Mouse (Mus musculus): ENCODE data around the gene Nfib. TPM values are rescaled to one million over a fixed set of nuclear protein-coding genes. Genes with fewer than 3 reads are reported as not detected.

Gene Nfib
- polyA plus RNA-seq, 1 experiment from 2014 or later: 75.7 TPM

DNA sequence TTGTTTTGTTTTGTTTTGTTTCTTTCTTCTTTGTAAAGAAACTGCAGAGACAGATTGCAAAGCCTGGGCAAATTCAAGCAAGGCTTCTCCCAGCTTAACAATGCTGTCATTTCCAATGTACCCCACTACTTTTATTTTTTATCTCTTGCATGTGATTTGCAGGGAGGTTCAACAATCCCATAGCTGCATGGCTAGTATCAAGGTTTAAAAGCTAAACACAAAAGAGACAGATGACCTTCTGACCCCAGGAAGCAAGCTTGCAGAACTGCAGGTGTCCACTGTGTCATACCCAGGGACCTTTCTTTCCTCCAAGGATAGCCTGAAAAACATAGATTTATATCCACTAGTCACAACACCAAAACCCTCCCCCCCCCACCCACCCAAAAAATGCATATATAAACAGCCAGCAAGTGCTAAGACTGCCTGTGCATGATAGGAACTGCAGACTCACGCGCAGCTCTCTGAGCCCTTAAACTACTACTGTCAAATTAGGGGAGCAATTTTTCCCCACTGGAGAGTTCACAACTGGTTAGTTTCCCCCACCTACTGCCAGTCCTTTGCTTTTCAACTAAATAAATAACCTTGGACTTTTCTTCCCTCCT lies 196.3 kb downstream of the Nfib start:
- H3K4me2 ChIP-seq (ENCODE audit: low read length): peak overlapping the region; percentile 99
- H3K9me3 ChIP-seq (ENCODE audit: control insufficient read depth, low read length): no peaks in the 10 kb centered on the region
- H3K27me3 ChIP-seq (replicated peaks; ENCODE audit: control insufficient read depth, insufficient read depth, low read length): no peaks in the 10 kb centered on the region
- peaks cover 6% of the 10 kb centered on the region for H3K4me1 ChIP-seq (ENCODE audit: control insufficient read depth, insufficient read depth, low read depth, low read length)
- H3K4me3 ChIP-seq (ENCODE audit: low read length): peak overlapping the region; percentile 80
- WGBS: 8% methylated on average over 2 of the region's 2 CpGs
- no peak for ATAC-seq
- peak overlapping the region; percentile 99 for H3K27ac ChIP-seq (ENCODE audit: low read depth, low read length)
- H3K9ac ChIP-seq (ENCODE audit: low read depth, low read length): peak overlapping the region; percentile 48
- H3K36me3 ChIP-seq (ENCODE audit: control insufficient read depth, insufficient read depth, low read length): no peaks in the 10 kb centered on the region

DNA sequence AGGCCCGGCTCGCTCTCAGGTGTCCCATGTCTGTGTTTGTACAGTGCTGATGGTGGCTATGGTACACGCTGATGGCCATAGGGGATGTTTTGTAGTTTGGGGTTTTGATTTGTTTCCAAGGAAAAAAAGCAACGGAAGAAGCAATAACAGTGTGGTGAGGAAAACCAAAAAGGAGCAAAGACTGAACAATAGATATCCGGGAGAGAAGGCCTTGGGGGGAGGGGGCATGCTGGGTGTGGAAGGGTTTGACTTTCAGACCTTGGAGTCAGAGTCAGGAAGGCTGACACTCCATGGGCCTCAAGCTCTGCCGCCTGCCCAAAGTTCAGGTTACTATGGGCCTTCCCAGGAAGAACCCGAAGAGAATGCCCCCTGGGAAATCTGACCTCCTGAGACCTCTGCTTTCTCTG lies 197.3 kb downstream of the Nfib start:
- H3K27ac ChIP-seq (ENCODE audit: low read depth, low read length): peak overlapping the region; percentile 99
- WGBS: 10% methylated on average over 7 of the region's 7 CpGs

GRCm38 (mm10) chr4:82507541-82508280 lies 197.8 kb downstream of the Nfib start:
- Histone ChIP-seq H3K4me2 (ENCODE audit: low read length) (peak overlapping the region; percentile 99), H3K27ac (ENCODE audit: low read depth, low read length) (peak overlapping the region; percentile 99), H3K36me3 (ENCODE audit: control insufficient read depth, insufficient read depth, low read length) (no peaks in the 10 kb centered on the region), H3K9ac (ENCODE audit: low read depth, low read length) (peak overlapping the region; percentile 97), H3K9me3 (ENCODE audit: control insufficient read depth, low read length) (no peaks in the 10 kb centered on the region), H3K27me3 (replicated peaks; ENCODE audit: control insufficient read depth, insufficient read depth, low read length) (no peaks in the 10 kb centered on the region), H3K4me1 (ENCODE audit: control insufficient read depth, insufficient read depth, low read depth, low read length) (peaks cover 7% of the 10 kb centered on the region), H3K4me3 (ENCODE audit: low read length) (peak overlapping the region; percentile 80)
- 6% methylated on average over 15 of the region's 15 CpGs for WGBS
- ATAC-seq: peak; percentile 7; the same call in 1 of the 2 replicates

More for the DNA sequence above, 197.3 kb downstream of the Nfib start:
- Histone ChIP-seq H3K9ac (ENCODE audit: low read depth, low read length) (peak overlapping the region; percentile 97), H3K27me3 (replicated peaks; ENCODE audit: control insufficient read depth, insufficient read depth, low read length) (no peaks in the 10 kb centered on the region), H3K4me2 (ENCODE audit: low read length) (peak overlapping the region; percentile 99), H3K9me3 (ENCODE audit: control insufficient read depth, low read length) (no peaks in the 10 kb centered on the region), H3K36me3 (ENCODE audit: control insufficient read depth, insufficient read depth, low read length) (no peaks in the 10 kb centered on the region), H3K4me3 (ENCODE audit: low read length) (peak overlapping the region; percentile 80), H3K4me1 (ENCODE audit: control insufficient read depth, insufficient read depth, low read depth, low read length) (peaks cover 7% of the 10 kb centered on the region)
- ATAC-seq: no peak

GRCm38 (mm10) chr4:82506731-82507331 lies 198.7 kb downstream of the Nfib start:
- Histone ChIP-seq H3K4me3 (ENCODE audit: low read length) (peak overlapping the region; percentile 80), H3K36me3 (ENCODE audit: control insufficient read depth, insufficient read depth, low read length) (no peaks in the 10 kb centered on the region), H3K27ac (ENCODE audit: low read depth, low read length) (peak overlapping the region; percentile 99), H3K9ac (ENCODE audit: low read depth, low read length) (peak overlapping the region; percentile 97), H3K27me3 (replicated peaks; ENCODE audit: control insufficient read depth, insufficient read depth, low read length) (no peaks in the 10 kb centered on the region), H3K9me3 (ENCODE audit: control insufficient read depth, low read length) (no peaks in the 10 kb centered on the region), H3K4me1 (ENCODE audit: control insufficient read depth, insufficient read depth, low read depth, low read length) (peaks cover 7% of the 10 kb centered on the region), H3K4me2 (ENCODE audit: low read length) (peak overlapping the region; percentile 99)
- ATAC-seq: peak; percentile 76
- WGBS: under 1% methylated on average over 30 of the region's 30 CpGs

DNA sequence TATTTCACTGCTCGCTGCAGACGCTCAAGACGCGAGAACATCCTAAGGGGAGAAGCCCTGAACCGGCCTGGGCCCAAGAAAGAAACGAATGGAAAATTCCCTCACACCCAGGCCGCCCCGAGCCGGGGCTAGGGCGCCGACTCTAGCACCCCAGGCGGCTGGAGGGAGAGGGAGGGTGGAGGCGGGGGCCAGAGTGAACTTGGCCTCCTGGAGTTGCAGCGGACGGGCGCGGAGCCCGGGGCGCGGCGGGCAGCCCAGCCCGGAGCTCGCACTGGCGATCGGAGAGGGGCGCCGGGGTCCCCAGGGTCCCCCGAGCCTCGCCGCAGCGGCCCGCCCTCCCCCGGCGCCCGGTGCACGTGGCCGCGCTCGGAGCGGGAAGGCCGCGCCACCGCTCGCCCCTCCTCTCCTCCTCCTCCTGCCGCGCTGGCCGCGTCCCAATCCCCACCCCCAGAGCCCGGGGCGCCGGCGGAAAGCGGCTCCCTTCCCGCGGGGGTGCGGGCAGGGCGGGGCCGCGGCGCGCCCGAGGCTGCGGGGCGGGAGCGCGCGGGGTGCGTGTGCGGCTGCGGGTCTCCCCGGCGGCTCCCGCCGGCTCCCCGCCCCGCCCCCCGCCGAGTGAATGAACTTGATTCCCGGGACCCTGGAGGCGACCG lies 199.3 kb downstream of the Nfib start:
- 0% methylated on average over 15 of the region's 81 CpGs for WGBS
- ATAC-seq: peak; percentile 66

DNA sequence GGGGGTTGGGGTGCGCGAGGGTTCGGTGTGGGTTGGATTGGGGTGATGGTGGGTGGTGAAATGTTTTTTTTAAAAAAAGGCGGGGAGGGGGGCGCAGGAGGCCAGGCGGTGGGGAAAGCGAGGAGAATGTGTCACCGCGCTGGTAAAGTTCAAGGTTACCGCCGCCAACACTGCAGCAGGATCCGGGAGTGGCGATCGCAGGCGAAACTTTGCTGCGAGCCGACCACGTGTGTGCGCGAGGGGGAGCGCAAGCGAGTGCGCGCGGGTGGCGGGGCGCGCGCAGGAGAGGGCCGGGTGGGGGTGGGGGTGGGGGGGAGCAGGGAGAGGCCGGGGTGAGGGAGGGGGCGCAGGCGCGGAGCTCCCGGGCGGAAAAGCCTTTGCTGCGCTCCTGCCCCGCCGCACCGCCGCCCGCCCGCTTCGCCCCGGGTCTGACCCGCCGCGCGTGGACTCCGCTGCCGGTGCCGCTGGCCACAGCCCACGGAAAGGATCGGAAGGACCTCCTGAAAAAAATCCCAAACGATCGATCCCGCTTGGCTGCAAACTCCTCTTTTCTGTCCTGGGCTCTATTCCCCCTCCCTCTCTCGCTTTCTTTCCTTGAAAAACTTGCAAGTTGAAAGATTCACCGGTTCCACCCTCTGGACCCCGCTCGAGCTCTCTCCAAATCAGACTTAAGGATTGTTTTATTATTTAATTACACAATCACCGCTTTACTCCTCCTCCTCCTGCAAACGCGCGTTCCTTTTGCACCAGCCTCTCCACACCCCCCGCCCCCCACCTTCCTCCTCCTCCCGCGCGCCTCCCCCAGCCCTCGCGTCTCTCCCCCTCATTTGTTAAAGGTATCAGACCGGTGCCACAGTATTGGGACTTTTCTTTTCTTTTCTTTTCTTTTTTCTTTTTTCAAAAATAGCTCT lies 200.2 kb downstream of the Nfib start:
- under 1% methylated on average over 50 of the region's 72 CpGs for WGBS
- peak overlapping the region; percentile 97 for H3K9ac ChIP-seq (ENCODE audit: low read depth, low read length)
- H3K4me2 ChIP-seq (ENCODE audit: low read length): peak overlapping the region; percentile 99
- H3K4me3 ChIP-seq (ENCODE audit: low read length): peak overlapping the region; percentile 80
- ATAC-seq: peak; percentile 25
- H3K27me3 ChIP-seq (replicated peaks; ENCODE audit: control insufficient read depth, insufficient read depth, low read length): no peaks in the 10 kb centered on the region; the same call in 1 of the 2 replicates
- H3K4me1 ChIP-seq (ENCODE audit: control insufficient read depth, insufficient read depth, low read depth, low read length): peaks cover 7% of the 10 kb centered on the region
- no peaks in the 10 kb centered on the region for H3K36me3 ChIP-seq (ENCODE audit: control insufficient read depth, insufficient read depth, low read length)
- H3K9me3 ChIP-seq (ENCODE audit: control insufficient read depth, low read length): no peaks in the 10 kb centered on the region
- peak overlapping the region; percentile 99 for H3K27ac ChIP-seq (ENCODE audit: low read depth, low read length)

More for the DNA sequence above, 199.3 kb downstream of the Nfib start:
- peak overlapping the region; percentile 99 for H3K4me2 ChIP-seq (ENCODE audit: low read length)
- H3K27ac ChIP-seq (ENCODE audit: low read depth, low read length): peak overlapping the region; percentile 99
- no peaks in the 10 kb centered on the region for H3K36me3 ChIP-seq (ENCODE audit: control insufficient read depth, insufficient read depth, low read length)
- H3K4me3 ChIP-seq (ENCODE audit: low read length): peak overlapping the region; percentile 80
- H3K9me3 ChIP-seq (ENCODE audit: control insufficient read depth, low read length): no peaks in the 10 kb centered on the region
- peaks cover 7% of the 10 kb centered on the region for H3K4me1 ChIP-seq (ENCODE audit: control insufficient read depth, insufficient read depth, low read depth, low read length)
- no peaks in the 10 kb centered on the region for H3K27me3 ChIP-seq (replicated peaks; ENCODE audit: control insufficient read depth, insufficient read depth, low read length)
- peak overlapping the region; percentile 97 for H3K9ac ChIP-seq (ENCODE audit: low read depth, low read length)

- ATAC-seq: no peak
- Histone ChIP-seq H3K27me3 (replicated peaks; ENCODE audit: control insufficient read depth, insufficient read depth, low read length) (no peaks in the 10 kb centered on the region; the same call in 1 of the 2 replicates), H3K27ac (ENCODE audit: low read depth, low read length) (peak overlapping the region; percentile 99), H3K36me3 (ENCODE audit: control insufficient read depth, insufficient read depth, low read length) (no peaks in the 10 kb centered on the region), H3K4me3 (ENCODE audit: low read length) (peak overlapping the region; percentile 80), H3K4me1 (ENCODE audit: control insufficient read depth, insufficient read depth, low read depth, low read length) (peaks cover 7% of the 10 kb centered on the region), H3K9me3 (ENCODE audit: control insufficient read depth, low read length) (no peaks in the 10 kb centered on the region), H3K4me2 (ENCODE audit: low read length) (peak overlapping the region; percentile 99), H3K9ac (ENCODE audit: low read depth, low read length) (peak overlapping the region; percentile 97)
- WGBS: under 1% methylated on average over 62 of the region's 62 CpGs
Measured at GRCm38 (mm10) chr4:82504284-82505120, 201.0 kb downstream of the Nfib start.

GRCm38 (mm10) chr4:82504015-82504283 lies 201.6 kb downstream of the Nfib start:
- Histone ChIP-seq H3K9me3 (ENCODE audit: control insufficient read depth, low read length) (no peaks in the 10 kb centered on the region), H3K9ac (ENCODE audit: low read depth, low read length) (peak overlapping the region; percentile 97), H3K27ac (ENCODE audit: low read depth, low read length) (peak overlapping the region; percentile 99), H3K4me2 (ENCODE audit: low read length) (peak overlapping the region; percentile 99), H3K4me3 (ENCODE audit: low read length) (peak overlapping the region; percentile 80), H3K36me3 (ENCODE audit: control insufficient read depth, insufficient read depth, low read length) (no peaks in the 10 kb centered on the region), H3K27me3 (replicated peaks; ENCODE audit: control insufficient read depth, insufficient read depth, low read length) (no peaks in the 10 kb centered on the region; the same call in 1 of the 2 replicates), H3K4me1 (ENCODE audit: control insufficient read depth, insufficient read depth, low read depth, low read length) (peaks cover 7% of the 10 kb centered on the region)
- ATAC-seq: no peak
- WGBS: 2% methylated on average over 10 of the region's 10 CpGs

Data from hindbrain, embryonic 16.5 days (tissue).